Mouse (Mus musculus) midbrain, embryonic 15.5 days (tissue): ENCODE measurements at regions not wholly inside any gene's neighbourhood (a gene's known extent, or its start where the extent isn't known, plus 50 kb on each side); places are given as distances from the start of the nearest gene placed in this dataset.

Experiments
- ATAC-seq: fragments of 200-750 bp; cut with Nextera tagmentation; replicated peaks from 2 replicates; pipeline ENCODE4 v1.8.0; 2017; ENCODE audit warnings: moderate TSS enrichment
- H3K27ac ChIP-seq: fragments of 300-500 bp; sonication (generic); 2 replicates; pipeline ENCODE4 v1.5.1; 2015; ENCODE audit warnings: mild to moderate bottlenecking, inconsistent platforms
- H3K27me3 ChIP-seq: fragments of 300-500 bp; sonication (generic); replicated peaks from 2 replicates; pipeline ENCODE4 v1.6.1; 2015; ENCODE audit warnings: inconsistent platforms
- H3K36me3 ChIP-seq: fragments of 300-500 bp; sonication (generic); replicated peaks from 2 replicates; pipeline ENCODE4 v1.6.1; 2015; ENCODE audit warnings: inconsistent platforms
- H3K4me1 ChIP-seq: fragments of 300-500 bp; sonication (generic); 2 replicates; pipeline ENCODE4 v1.6.1; 2015; ENCODE audit warnings: inconsistent platforms
- H3K4me2 ChIP-seq: fragments of 300-500 bp; sonication (generic); 2 replicates; pipeline ENCODE4 v1.6.1; 2015; ENCODE audit warnings: inconsistent platforms, mild to moderate bottlenecking, moderate library complexity
- H3K4me3 ChIP-seq: fragments of 300-500 bp; sonication (generic); 2 replicates; pipeline ENCODE4 v1.5.1; 2015; ENCODE audit warnings: mild to moderate bottlenecking, inconsistent platforms
- H3K9ac ChIP-seq: fragments of 300-500 bp; sonication (generic); 2 replicates; pipeline ENCODE4 v1.6.1; 2015; ENCODE audit warnings: mild to moderate bottlenecking, inconsistent platforms
- H3K9me3 ChIP-seq: fragments of 300-500 bp; sonication (generic); 2 replicates; pipeline ENCODE4 v1.6.1; 2016; ENCODE audit warnings: inconsistent platforms
- WGBS: fragments of 180-500 bp; shearing (Covaris S2); methylation state at CpG from one replicate; pipeline ENCODE4 v1.1.7; 2015; ENCODE audit warnings: mixed read lengths; 5-methylcytosine and 5-hydroxymethylcytosine counted together

GRCm38 (mm10) chr6:98872334-98872733 lies 529.8 kb upstream of the Gm765 start:
- H3K9me3 ChIP-seq = no peaks in the 10 kb centered on the region
- 66% methylated on average over 3 of the region's 3 CpGs for WGBS

GRCm38 (mm10) chr6:98869772-98870171 lies 527.2 kb upstream of the Gm765 start:
- Histone ChIP-seq H3K27me3 (no peaks in the 10 kb centered on the region), H3K9me3 (no peaks in the 10 kb centered on the region), H3K27ac (no peak overlapping the region), H3K4me1 (no peaks in the 10 kb centered on the region), H3K4me3 (no peak overlapping the region), H3K4me2 (no peak overlapping the region), H3K9ac (no peak overlapping the region), H3K36me3 (no peaks in the 10 kb centered on the region)
- no peak for ATAC-seq
- 77% methylated on average over 6 of the region's 6 CpGs for WGBS

More at GRCm38 (mm10) chr6:98872334-98872733, 529.8 kb upstream of the Gm765 start:
- no peak overlapping the region for H3K4me2 ChIP-seq
- H3K27me3 ChIP-seq = no peaks in the 10 kb centered on the region
- no peak overlapping the region for H3K9ac ChIP-seq
- no peak for ATAC-seq
- no peaks in the 10 kb centered on the region for H3K4me1 ChIP-seq
- no peak overlapping the region for H3K4me3 ChIP-seq
- no peaks in the 10 kb centered on the region for H3K36me3 ChIP-seq
- no peak overlapping the region for H3K27ac ChIP-seq

- ATAC-seq = no peak
- Histone ChIP-seq H3K4me3 (no peak overlapping the region), H3K27ac (no peak overlapping the region), H3K9ac (no peak overlapping the region), H3K4me2 (no peak overlapping the region), H3K9me3 (no peaks in the 10 kb centered on the region; the same call in 1 of the 2 replicates), H3K4me1 (no peaks in the 10 kb centered on the region), H3K36me3 (no peaks in the 10 kb centered on the region), H3K27me3 (no peaks in the 10 kb centered on the region)
- WGBS = 67% methylated on average over 2 of the region's 2 CpGs
Measured at GRCm38 (mm10) chr6:98864306-98864705, 521.8 kb upstream of the Gm765 start.

GRCm38 (mm10) chr6:98855958-98856357 lies 513.4 kb upstream of the Gm765 start:
- H3K9me3 ChIP-seq = no peaks in the 10 kb centered on the region
- no peaks in the 10 kb centered on the region for H3K27me3 ChIP-seq
- no peaks in the 10 kb centered on the region for H3K4me1 ChIP-seq
- no peak for ATAC-seq
- no peak overlapping the region for H3K27ac ChIP-seq
- H3K9ac ChIP-seq = no peak overlapping the region
- no peak overlapping the region for H3K4me3 ChIP-seq
- H3K4me2 ChIP-seq = no peak overlapping the region
- H3K36me3 ChIP-seq = no peaks in the 10 kb centered on the region
- 92% methylated on average over 1 of the region's 1 CpGs for WGBS

- no peaks in the 10 kb centered on the region for H3K27me3 ChIP-seq
- H3K4me1 ChIP-seq = no peaks in the 10 kb centered on the region
- WGBS = 78% methylated on average over 2 of the region's 2 CpGs
- no peak overlapping the region for H3K4me2 ChIP-seq
- no peaks in the 10 kb centered on the region for H3K9me3 ChIP-seq
- no peak overlapping the region for H3K27ac ChIP-seq
- ATAC-seq = no peak
- no peak overlapping the region for H3K9ac ChIP-seq
- H3K36me3 ChIP-seq = no peaks in the 10 kb centered on the region
- no peak overlapping the region for H3K4me3 ChIP-seq
Measured at GRCm38 (mm10) chr6:98850906-98851305, 508.4 kb upstream of the Gm765 start.

GRCm38 (mm10) chr6:98848835-98849234 lies 506.3 kb upstream of the Gm765 start:
- Histone ChIP-seq H3K27me3 (no peaks in the 10 kb centered on the region), H3K9ac (no peak overlapping the region), H3K36me3 (no peaks in the 10 kb centered on the region), H3K27ac (no peak overlapping the region), H3K4me2 (no peak overlapping the region), H3K9me3 (no peaks in the 10 kb centered on the region), H3K4me3 (no peak overlapping the region), H3K4me1 (no peaks in the 10 kb centered on the region)
- 90% methylated on average over 1 of the region's 1 CpGs for WGBS
- ATAC-seq = no peak

GRCm38 (mm10) chr6:98846001-98846695 lies 503.6 kb upstream of the Gm765 start:
- WGBS = 85% methylated on average over 5 of the region's 5 CpGs
- Histone ChIP-seq H3K27me3 (no peaks in the 10 kb centered on the region), H3K4me3 (no peak overlapping the region), H3K4me2 (no peak overlapping the region), H3K36me3 (no peaks in the 10 kb centered on the region), H3K4me1 (no peaks in the 10 kb centered on the region), H3K9ac (no peak overlapping the region), H3K9me3 (no peaks in the 10 kb centered on the region), H3K27ac (no peak overlapping the region)
- ATAC-seq = no peak

GRCm38 (mm10) chr6:98843598-98843997 lies 501.0 kb upstream of the Gm765 start:
- Histone ChIP-seq H3K9me3 (no peaks in the 10 kb centered on the region), H3K4me2 (no peak overlapping the region), H3K4me1 (no peaks in the 10 kb centered on the region), H3K27me3 (no peaks in the 10 kb centered on the region), H3K36me3 (no peaks in the 10 kb centered on the region), H3K9ac (no peak overlapping the region), H3K27ac (no peak overlapping the region), H3K4me3 (no peak overlapping the region)
- no peak for ATAC-seq
- 82% methylated on average over 5 of the region's 5 CpGs for WGBS

- H3K36me3 ChIP-seq = no peaks in the 10 kb centered on the region
- H3K4me3 ChIP-seq = no peak overlapping the region
- ATAC-seq = no peak
- no peak overlapping the region for H3K4me2 ChIP-seq
- no peak overlapping the region for H3K9ac ChIP-seq
- H3K4me1 ChIP-seq = no peaks in the 10 kb centered on the region
- no peaks in the 10 kb centered on the region for H3K9me3 ChIP-seq
- 77% methylated on average over 4 of the region's 4 CpGs for WGBS
- no peaks in the 10 kb centered on the region for H3K27me3 ChIP-seq
- H3K27ac ChIP-seq = no peak overlapping the region
Measured at GRCm38 (mm10) chr6:98842924-98843323, 500.4 kb upstream of the Gm765 start.

- 93% methylated on average over 7 of the region's 7 CpGs for WGBS
- H3K9me3 ChIP-seq = no peaks in the 10 kb centered on the region
- H3K36me3 ChIP-seq = no peaks in the 10 kb centered on the region
- no peak overlapping the region for H3K4me2 ChIP-seq
- no peaks in the 10 kb centered on the region for H3K4me1 ChIP-seq
- H3K27ac ChIP-seq = no peak overlapping the region
- no peaks in the 10 kb centered on the region for H3K27me3 ChIP-seq
- H3K9ac ChIP-seq = no peak overlapping the region
- ATAC-seq = no peak
- no peak overlapping the region for H3K4me3 ChIP-seq
Measured at GRCm38 (mm10) chr6:98833922-98834321, 491.4 kb upstream of the Gm765 start.

- ATAC-seq = no peak
- no peaks in the 10 kb centered on the region for H3K27me3 ChIP-seq
- no peaks in the 10 kb centered on the region for H3K4me1 ChIP-seq
- WGBS = 84% methylated on average over 4 of the region's 4 CpGs
- H3K4me2 ChIP-seq = no peak overlapping the region
- no peaks in the 10 kb centered on the region for H3K36me3 ChIP-seq
- no peak overlapping the region for H3K27ac ChIP-seq
- no peak overlapping the region for H3K9ac ChIP-seq
- H3K4me3 ChIP-seq = no peak overlapping the region
- H3K9me3 ChIP-seq = no peaks in the 10 kb centered on the region
Measured at GRCm38 (mm10) chr6:98830191-98830590, 487.6 kb upstream of the Gm765 start.

GRCm38 (mm10) chr6:98808046-98808445 lies 465.5 kb upstream of the Gm765 start:
- no peaks in the 10 kb centered on the region for H3K36me3 ChIP-seq
- WGBS = 92% methylated on average over 1 of the region's 1 CpGs
- H3K27ac ChIP-seq = no peak overlapping the region
- no peak overlapping the region for H3K9ac ChIP-seq
- no peak overlapping the region for H3K4me3 ChIP-seq
- no peak for ATAC-seq
- H3K9me3 ChIP-seq = no peaks in the 10 kb centered on the region
- no peaks in the 10 kb centered on the region for H3K4me1 ChIP-seq
- H3K4me2 ChIP-seq = no peak overlapping the region
- no peaks in the 10 kb centered on the region for H3K27me3 ChIP-seq

GRCm38 (mm10) chr6:98803384-98803949 lies 460.9 kb upstream of the Gm765 start:
- H3K36me3 ChIP-seq = no peaks in the 10 kb centered on the region
- H3K4me3 ChIP-seq = no peak overlapping the region
- no peaks in the 10 kb centered on the region for H3K4me1 ChIP-seq
- no peak overlapping the region for H3K9ac ChIP-seq
- no peak overlapping the region for H3K27ac ChIP-seq
- WGBS = 92% methylated on average over 13 of the region's 13 CpGs
- H3K9me3 ChIP-seq = no peaks in the 10 kb centered on the region
- no peaks in the 10 kb centered on the region for H3K27me3 ChIP-seq
- no peak for ATAC-seq
- H3K4me2 ChIP-seq = no peak overlapping the region
